Mouse (Mus musculus): Measurements from ENCODE around the gene Mlxipl.
"Not testable (repeated sequence)": the region's sequence is repeated elsewhere in the genome, so short reads cannot be mapped to it uniquely, and the experiment has no call there.

Mlxipl gene

GRCm38 (mm10) chr5:135089653-135090052 is at the start of gene Mlxipl:
Gene Mlxipl (plus strand): TSS chr5:135089890.
- DNase-seq (ENCODE audit: low spot score in 2 of 2): no peak

DNA sequence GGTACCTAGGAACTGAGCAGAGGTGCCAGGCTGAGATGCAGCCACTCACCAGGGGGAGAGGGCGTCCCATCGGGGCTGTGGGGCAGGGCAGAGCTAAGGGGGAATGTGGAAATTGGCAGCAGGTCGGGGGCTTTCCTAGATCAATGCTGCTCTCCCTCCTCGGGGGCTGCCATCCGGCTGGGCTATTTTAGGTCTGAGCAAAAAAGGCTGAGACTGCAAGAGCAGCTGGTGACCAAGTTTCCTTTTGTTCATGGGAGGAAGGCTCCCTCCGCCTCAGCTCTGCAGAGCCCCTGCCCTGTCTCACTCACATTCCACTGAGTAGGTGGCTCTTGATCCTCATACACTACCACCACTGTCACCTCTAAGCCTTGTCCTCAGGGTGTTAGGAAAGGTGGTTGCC is 49.6 kb upstream of the Mlxipl start:
- DNase-seq (ENCODE audit: low spot score in 2 of 2): no peak

DNA sequence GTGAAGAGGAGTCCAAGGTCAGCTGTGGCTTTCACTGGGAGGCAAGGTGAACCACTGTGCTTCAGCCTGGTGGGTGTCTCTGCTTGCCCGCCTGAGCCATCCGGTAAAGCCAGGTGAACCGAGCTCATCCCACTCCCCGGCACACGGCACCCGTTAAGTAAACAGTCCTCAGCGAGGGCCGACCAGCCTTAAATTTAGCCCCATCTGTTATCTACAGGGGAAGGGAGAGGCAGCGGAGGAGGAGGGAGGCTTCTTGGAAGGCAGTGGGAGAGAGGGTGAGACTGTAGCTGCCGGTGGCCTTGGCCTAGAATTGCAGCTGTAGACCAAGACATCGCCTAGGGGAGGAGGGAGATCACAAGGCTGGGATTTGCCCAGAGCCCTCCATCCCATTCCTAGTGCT is 48.9 kb upstream of the Mlxipl start:
- DNase-seq (ENCODE audit: low spot score in 2 of 2): no peak

GRCm38 (mm10) chr5:135042105-135042788 is 47.4 kb upstream of the Mlxipl start:
- DNase-seq (ENCODE audit: low spot score in 2 of 2): no peak

- no peak for DNase-seq (ENCODE audit: low spot score in 2 of 2)
Measured at GRCm38 (mm10) chr5:135044575-135044974, 45.1 kb upstream of the Mlxipl start.

- no peak for DNase-seq (ENCODE audit: low spot score in 2 of 2)
Measured at GRCm38 (mm10) chr5:135048539-135048938, 41.2 kb upstream of the Mlxipl start.

GRCm38 (mm10) chr5:135049268-135049667 is 40.4 kb upstream of the Mlxipl start:
- not testable (repeated sequence) for DNase-seq (ENCODE audit: low spot score in 2 of 2)

DNA sequence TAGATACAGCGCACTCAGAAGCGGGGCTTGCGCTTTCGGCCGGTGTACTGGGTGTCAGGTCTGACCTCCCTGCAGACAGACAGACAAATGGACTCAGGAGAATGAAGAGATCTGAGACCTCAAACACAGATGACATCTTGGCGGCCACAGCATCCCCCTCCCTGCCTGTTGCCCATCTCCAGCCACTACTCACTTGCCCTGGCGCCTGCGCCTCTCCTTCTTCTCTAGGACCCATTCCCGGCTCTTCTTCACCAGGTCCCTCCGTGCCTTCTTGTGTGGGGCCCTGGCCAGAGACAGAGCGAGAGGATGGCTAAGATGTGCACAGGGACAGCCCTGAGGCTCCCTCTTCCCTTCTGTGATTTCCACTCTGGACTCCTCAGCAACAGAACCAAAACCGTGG is 36.3 kb upstream of the Mlxipl start:
- no peak for DNase-seq (ENCODE audit: low spot score in 2 of 2)

- peak; percentile 97 to 99 for DNase-seq (ENCODE audit: low spot score in 2 of 2)
Measured at GRCm38 (mm10) chr5:135063629-135064381, 25.9 kb upstream of the Mlxipl start, which contains the start of gene Dnajc30. Gene Dnajc30 (plus strand): TSS chr5:135064202.

DNA sequence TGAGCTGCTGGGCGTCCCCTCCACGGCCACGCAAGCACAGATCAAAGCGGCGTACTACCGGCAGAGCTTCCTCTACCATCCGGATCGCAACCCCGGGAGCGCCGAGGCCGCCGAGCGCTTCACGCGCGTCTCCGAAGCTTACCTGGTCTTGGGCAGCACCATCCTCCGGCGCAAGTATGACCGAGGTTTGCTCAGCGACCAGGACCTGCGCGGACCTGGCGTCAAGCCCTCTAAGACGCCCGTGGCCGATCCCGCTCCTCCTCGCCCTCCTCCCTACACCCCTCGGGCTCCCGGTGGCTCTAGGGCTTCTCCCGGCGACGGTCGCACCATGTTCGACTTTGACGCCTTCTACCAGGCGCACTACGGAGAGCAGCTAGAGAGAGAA is 25.3 kb upstream of the Mlxipl start:
- DNase-seq (ENCODE audit: low spot score in 2 of 2): peak in 1 of 2 experiments; percentile 37

DNA sequence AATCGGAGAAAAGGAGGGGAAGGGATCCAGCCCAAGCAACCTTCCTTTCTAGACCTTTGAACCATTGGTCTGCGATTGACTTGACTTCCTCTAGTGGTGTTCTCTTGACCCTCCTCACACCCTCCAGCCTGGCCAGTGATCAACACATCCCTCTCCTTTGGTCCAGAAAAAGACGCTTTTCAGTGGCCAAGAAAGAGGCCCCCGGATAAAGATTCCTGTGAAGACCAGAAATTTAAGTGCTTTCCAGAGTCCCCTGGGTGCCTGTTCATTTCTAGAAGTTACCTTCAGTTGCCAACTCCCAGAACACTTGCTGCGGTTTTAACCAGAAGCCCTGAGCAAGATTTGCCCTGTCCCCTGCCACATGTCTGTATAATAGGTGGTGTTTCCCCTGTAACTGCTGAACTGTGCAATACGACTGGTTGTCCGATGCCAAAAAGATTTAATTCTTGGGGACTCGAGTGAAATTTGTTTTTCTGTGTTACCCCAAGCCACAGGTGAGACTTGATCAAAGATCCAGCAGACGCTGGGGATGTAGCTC is 24.7 kb upstream of the Mlxipl start, which contains the start of gene Bud23:
Gene Bud23, minus strand, starts transcription at position 51 of the 538 bp plus-strand sequence.
- DNase-seq (ENCODE audit: low spot score in 2 of 2): not testable (repeated sequence)

DNA sequence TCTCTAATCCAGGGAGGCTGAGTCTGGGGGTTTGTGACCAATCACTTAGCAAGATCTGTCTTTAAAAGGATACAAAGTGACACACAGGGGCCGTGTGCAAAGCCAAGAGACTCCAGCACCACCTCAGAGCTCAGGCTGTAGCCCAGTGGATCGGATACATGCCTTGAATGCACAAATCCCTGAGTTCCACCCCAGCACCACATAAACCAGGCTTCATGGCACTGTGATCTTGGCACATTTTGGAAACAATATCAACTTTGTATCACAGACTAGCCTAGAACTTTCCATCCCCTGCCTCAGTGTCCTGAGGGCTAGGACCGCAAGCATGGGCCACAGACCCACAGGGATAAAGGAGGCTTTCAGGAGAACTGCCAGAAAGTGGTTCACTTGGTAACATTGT is 23.7 kb upstream of the Mlxipl start:
- DNase-seq (ENCODE audit: low spot score in 2 of 2): no peak

GRCm38 (mm10) chr5:135070448-135070847 is 19.2 kb upstream of the Mlxipl start:
- DNase-seq (ENCODE audit: low spot score in 2 of 2): no peak

GRCm38 (mm10) chr5:135072061-135072460 is 17.6 kb upstream of the Mlxipl start:
- no peak for DNase-seq (ENCODE audit: low spot score in 2 of 2)

GRCm38 (mm10) chr5:135072720-135073119 is 17.0 kb upstream of the Mlxipl start:
- DNase-seq (ENCODE audit: low spot score in 2 of 2): no peak

DNA sequence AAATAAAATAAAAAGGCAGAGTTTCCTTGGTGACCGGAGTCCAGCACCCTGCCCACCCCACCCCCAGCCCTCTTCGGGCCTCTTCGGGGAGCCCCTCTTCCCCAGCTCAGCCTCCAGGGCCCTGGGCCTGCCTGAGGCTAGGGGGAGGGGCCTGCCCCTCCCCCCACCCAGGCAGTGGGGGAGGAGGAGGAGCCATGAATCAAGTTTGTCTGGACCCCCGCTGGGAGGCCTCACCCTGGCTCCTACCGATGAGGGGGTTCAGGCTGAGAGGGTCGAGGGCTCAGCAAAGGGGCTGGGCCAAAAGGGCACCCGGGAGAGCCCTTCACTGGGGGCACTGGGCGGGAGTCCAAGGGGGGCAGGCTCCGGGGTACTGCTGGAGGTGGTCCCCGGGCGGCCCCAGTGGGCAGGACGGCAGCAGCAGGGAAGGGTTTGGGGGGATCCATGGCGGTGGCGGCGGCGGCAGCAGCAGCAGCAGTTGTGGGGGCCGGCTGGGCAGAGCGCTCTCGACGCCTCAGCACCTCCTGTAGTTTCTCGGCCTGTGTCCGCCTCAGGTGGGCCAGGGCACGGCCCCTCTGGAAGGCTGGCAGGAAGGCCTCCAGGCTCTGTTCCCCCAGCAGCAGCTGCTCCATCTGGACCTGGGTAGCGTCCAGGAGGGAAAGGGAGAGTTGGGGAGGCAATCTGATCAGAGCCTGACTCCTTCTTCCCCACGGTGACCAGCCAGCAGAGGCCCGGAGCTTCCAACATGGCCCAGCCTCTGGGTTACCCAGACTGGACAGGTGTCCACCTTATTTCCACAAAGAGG is 16.1 kb upstream of the Mlxipl start:
- no peak for DNase-seq (ENCODE audit: low spot score in 2 of 2)

GRCm38 (mm10) chr5:135075655-135076054 is 14.0 kb upstream of the Mlxipl start:
- DNase-seq (ENCODE audit: low spot score in 2 of 2): no peak

DNA sequence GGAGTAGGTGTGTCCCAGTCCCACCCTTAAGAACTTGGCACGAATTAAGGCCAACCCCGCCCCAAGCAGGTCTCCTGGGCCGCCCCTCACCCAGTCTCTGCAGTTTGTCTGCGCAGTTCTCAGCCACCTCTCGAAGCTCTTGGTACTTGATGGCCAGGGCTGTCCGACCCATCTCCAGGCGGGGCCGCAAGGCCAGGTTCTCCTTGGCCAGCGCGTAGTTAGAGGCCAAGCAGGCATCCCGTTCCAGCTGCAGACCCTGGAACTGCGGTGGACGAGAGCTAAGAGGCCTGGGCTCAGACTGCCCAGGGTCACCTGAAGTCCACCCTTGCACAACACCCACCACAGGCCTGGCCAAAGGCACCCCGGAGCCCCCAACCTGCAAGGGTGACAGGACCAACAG is 13.3 kb upstream of the Mlxipl start:
- no peak for DNase-seq (ENCODE audit: low spot score in 2 of 2)

- DNase-seq (ENCODE audit: low spot score in 2 of 2): peak; percentile 26 to 44
Measured at GRCm38 (mm10) chr5:135076931-135077505, 12.7 kb upstream of the Mlxipl start.

DNA sequence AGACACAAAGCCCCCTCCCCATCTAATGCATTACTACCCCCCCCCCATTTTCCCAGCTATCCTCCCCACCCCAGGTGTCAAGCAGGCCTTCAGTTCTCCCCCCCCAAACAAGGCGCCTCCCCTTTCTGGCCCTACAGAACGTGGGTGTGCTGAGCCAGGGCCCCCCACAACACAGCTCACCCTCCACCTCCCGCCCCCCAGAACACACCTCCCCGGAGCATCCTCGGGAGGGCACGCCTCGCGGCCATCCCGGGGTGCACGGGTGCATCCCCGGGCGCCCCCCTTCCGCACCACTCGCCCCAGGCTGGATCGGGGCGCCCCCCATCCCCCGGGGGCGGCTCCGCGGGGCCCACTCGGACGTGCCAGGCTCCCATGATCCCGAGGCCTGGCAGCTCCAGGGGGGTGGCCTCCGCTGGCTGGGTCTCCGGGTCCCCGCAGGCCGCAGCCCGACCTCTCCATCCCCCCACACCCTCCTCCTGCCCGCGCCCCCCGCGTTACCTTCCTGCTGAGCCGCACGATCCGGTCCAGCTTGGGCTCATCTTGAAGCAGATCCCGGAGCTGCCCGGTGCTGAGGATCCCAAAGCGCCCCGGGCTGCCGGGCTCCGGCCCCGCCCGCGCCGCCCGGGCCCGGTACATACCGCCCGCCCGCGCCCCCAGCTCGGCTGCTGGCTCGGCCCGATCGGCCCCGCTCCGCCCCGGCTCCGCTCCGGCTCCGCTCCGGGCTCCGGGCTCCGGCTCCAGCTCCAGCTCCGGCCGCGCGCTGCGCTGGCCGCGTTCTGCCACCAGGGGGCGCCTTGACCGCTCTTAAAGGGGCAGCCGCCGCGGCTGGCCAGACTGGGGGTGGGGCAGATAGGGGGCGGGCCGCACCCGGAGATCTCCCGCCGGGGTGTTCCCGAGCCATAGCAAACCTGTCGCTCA is 11.9 kb upstream of the Mlxipl start, which contains the start of gene Vps37d:
Gene Vps37d, minus strand, starts transcription at position 703 of the 918 bp plus-strand sequence.
- peak; percentile 93 to 94 for DNase-seq (ENCODE audit: low spot score in 2 of 2)

DNA sequence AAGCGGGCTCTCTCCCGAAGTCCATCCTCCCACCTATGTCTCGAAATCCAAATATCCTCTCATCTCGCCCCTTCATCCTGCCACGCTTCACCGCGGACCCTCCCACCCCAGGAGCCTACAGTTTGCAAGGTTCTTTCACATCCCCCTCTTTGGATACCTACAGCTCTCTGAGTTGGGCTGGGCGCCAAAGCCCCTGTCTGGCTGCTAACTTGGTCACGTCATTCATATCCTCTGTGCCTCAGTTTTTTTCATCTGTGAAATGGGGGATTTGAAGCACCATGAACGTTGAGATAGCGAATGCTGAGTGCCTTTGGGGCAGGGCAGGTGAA is 11.2 kb upstream of the Mlxipl start:
- DNase-seq (ENCODE audit: low spot score in 2 of 2): no peak
